Mouse (Mus musculus) right cerebral cortex, postnatal 25 days (tissue): Measurements from ENCODE around the gene Mt4.
"Not testable (repeated sequence)": the region's sequence is repeated elsewhere in the genome, so short reads cannot be mapped to it uniquely, and the experiment has no call there.

Experiments
- DNase-seq: peaks from one replicate; pipeline ENCODE4 v3.0.0; 2022

Gene Mt4

DNA sequence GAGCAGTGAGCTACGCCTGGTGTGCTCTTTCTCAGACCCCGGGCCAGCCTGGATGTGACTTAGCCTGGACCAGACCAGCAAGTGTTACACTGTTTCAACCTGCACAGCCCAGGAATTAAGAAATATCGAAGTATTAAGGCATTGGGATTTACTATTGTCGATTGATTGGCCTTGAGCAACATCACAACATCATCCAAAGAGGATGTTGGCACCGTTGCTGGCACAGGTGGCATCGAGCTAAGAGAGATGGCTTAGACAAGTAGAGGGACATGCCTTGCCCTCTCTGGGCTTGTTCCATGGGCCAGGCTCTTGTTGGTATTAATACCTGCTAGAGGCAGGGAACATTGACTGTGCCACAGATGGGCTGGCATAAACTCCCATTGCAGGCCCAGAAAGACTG is 1.4 kb upstream of the Mt4 start:
- no peak for DNase-seq

DNA sequence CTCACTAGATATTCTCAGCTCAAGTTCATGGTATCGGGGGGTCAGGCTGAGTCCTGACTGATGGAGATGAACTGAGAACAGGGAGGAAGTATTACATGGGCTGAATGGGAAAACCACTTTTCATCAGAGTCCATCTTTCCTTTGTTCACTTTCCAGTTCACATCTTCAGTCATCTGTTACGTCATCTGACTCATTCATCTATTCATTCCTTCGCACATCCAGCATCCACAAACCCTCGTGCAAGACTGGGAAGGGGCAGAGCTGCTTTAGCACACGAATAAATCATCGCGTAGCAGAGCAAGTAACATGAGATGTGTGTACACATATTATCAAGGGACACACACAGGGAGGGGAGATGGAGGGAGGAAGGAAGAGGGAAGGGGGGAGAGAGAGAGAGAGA is 805 bp upstream of the Mt4 start:
- DNase-seq = no peak

DNA sequence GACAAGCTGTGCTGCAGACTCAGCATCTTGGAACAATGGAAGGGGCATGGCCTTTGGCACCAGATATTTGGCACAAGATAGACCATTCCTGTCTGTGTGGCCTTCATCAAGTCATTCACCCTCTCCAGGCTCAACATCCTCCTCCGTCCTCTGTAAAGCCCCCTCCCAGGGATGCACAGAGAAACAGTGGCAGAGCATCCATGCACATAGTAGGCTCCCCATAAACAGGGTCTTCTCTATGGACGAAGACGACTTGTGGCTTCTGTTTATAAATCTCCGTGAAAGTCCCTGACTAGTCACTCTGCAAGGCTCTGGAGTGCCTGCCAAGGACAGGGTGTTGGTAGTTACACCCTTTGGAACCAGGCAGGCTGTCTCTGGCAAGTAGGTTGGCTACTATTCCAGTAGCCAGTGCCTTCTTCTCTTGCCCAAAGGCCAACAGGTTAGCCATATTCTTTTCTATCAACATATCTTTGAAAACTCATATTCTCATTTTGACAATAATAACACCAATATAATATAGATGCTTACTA is 3.3 kb downstream of the Mt4 start:
- DNase-seq = no peak

DNA sequence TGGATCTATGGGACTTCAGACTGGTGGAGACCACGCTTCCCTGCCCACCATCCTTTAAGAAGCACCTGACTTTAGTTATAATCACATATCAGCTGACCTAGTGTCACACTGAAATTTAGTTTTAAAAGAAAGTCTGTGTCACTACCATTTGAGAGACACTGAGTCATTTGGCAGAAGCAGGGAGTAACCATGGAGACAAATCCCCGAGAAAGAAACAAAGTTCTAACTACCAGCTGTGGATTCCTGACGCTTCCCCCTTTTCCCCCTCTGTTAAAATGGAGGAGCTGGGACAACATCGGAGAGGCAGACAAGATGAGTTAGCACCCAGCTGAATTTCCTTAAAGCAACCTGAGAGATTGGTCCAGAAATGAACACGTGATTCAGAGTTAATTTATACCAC is 11.2 kb downstream of the Mt4 start:
- DNase-seq = no peak

DNA sequence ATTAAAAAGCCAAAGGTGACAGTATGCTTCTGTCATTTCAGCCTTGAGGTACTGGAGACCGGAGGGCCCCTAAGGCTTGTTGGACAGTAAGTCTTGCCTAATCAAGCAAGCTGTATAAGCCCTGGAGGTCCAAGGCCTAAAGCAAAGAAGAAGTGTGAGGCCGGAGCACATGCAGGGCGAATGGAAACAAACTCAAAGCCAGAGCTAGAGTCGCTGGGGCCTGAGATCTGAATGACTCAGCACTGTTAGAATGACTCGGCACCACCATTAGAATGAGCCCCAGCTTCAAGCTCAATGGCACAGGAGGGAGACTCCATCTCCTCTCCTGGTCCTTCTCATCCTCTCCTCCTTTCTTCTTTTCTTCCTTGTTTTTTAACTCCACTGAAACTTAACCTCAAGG is 13.9 kb downstream of the Mt4 start:
- no peak for DNase-seq

DNA sequence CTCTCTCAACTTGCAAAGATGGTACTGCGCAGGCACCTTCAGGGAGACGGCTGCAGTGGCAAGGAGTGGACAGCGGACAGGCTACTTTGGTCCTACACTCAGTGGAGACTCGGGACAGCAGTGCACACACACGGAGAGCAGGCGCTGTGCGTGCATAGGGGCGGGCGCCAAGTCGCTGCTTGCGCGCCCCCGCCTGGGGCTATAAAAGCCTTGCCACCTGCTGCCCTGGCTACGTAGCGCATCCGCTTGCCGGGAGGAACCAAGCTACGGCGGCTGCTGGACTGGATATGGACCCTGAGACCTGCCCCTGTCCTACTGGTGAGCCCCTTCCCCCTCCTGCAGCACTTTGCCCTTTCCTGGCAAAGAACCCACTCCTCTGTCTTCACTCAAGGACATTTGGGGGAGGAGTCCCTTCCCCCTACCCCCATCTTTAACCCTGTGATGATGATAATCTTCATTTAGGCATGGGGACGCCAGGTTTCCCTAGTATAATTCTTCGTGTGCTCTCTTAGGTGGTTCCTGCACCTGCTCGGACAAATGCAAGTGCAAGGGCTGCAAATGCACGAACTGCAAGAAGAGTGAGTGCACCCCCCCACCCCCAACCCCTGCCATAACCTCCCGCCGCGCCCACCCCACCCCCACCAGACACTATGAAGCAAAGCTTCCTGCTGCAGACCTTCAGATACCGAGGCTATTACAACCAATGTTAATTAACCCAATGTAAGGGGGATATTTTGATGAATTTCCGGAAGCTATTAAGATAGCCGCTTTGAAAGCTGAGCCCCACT is 15.7 kb downstream of the Mt4 start, which contains the start of gene Mt3:
Gene Mt3, plus strand, starts transcription at position 95 of the 788 bp plus-strand sequence.
- peak; percentile 88 for DNase-seq

DNA sequence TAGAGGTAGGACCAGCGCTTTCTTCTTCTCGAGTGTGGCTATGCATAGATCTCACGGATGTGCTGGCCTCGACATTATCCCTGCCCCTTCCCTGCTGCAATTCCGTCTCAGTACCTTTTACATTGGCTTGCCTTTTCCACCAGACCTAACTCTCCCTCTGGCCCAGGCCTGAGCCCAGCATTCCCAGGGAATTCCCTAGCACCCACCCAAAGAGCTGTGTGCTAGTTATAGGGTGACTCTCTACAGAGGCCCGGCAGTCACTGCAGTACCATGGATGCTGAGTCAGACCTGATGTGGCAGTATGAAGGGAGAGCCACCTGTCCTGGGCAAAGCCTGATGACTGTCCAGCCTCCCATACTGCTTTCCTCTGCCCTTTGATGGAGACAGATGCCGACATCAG is 16.5 kb downstream of the Mt4 start:
- peak; percentile 43 for DNase-seq

DNA sequence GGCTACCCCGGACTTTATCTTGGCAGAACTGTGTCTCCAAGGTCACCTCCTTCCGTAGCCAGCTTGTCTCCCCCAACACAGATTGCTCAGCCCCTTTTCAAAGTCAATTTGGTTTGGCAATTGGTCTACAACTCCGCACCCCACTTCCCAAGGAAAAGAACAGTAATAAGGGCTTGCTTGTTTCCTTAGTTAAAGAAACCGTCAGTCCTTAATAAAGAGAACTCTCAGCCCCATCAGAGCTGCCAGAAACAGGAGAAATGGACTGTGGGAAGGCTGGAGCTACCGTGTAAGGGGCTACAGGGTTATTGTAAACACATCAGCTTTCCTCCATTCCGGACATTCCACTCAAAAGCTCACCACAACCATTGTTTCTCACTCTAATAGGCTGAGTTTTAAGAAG is 17.5 kb downstream of the Mt4 start:
- no peak for DNase-seq

DNA sequence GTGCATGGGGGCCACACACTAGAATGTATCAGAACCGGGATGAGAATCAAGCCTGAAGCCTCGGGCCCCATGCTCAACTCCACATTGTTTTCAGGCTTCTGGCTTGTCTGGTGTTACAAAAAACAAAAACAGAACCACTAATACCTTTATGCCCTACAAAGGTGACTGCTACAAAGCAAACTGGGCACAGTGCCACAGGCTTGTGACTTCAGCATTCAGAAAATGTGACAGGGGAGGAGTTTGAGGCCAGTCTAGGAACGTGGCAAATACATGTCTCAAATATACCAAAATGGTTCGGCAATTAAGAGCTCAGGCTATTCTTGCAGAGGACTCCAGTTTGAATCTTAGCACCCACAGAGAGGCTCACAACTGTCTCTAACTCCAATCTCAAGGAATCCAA is 19.1 kb downstream of the Mt4 start:
- no peak for DNase-seq

DNA sequence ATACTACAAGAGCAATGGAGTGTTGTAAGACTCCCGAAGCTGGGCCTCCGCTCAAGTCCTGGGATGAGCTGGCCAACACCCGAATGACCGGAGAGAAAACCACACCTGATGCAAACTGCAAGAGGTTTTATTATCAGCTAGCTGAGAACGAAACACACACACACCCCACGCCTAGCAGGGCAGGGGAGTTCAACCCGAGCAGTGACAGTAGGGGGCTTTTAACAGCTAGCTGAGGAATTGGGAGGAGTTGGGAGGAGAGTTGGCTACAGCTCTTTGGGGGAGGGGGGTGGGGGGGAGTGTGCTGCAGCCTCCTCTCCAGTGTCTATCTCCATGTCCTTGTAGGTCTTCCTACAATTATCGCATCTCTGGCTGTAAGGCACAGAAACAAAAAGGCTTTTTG is 28.8 kb downstream of the Mt4 start:
- not testable (repeated sequence) for DNase-seq

DNA sequence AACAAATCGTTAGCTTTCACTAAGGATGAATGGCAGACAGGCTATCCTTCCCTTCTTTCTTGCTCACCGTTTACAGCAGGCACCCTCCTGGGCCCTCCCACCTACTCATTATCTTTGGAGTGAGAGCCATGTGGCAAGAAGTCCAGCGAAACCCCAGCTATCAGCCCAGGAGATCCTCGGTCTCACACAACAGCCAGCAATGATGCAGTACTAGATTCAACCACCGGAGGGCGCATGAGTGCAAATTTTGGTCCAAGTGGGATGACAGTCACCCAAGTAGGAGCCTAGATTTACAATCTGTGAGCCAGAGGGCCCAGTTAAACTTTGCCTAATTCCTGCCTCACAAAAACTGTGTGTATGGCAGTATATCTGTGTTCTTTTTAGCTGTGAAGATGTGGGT is 30.2 kb downstream of the Mt4 start:
- peak; percentile 87 for DNase-seq

DNA sequence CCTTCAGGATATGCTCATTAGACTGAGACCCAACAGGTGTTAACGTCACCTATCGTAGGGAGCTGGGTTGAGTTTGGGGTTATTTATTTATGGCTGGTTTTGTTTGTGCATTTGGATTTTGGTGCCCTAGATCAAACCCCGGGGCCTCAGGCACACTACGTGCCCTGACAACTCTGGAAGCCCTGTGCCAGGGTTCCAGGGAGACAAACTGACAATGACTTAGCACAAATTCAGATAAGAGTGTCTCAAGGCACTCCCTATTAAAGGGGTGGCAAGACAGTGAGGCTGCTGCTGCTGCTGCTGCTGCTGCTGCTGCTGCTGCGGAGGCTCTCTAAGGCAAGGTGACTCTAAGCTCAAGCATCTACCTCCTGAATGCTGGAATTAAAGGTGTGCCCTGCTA is 32.5 kb downstream of the Mt4 start:
- no peak for DNase-seq

DNA sequence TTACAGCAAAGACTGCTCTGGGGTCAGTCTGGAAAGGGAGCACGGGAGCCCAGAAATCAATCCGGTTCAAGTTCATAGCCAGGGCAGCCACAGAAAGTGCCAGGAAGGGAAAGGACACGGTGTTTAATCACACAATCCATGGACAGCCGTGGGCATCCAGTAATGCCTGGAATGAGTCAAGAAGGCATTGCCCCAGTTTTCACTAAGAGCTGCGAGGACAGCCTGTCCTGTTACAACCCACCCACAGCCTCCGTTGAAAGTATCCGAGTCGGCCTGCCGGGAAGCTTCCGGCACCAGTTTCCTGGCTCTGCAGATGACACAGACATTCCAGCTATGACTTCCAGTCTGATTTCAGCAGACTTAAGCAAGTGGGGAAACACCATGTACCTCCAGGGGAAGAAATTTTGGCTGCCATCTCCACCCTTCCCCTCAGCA is 34.3 kb downstream of the Mt4 start:
- DNase-seq = no peak

DNA sequence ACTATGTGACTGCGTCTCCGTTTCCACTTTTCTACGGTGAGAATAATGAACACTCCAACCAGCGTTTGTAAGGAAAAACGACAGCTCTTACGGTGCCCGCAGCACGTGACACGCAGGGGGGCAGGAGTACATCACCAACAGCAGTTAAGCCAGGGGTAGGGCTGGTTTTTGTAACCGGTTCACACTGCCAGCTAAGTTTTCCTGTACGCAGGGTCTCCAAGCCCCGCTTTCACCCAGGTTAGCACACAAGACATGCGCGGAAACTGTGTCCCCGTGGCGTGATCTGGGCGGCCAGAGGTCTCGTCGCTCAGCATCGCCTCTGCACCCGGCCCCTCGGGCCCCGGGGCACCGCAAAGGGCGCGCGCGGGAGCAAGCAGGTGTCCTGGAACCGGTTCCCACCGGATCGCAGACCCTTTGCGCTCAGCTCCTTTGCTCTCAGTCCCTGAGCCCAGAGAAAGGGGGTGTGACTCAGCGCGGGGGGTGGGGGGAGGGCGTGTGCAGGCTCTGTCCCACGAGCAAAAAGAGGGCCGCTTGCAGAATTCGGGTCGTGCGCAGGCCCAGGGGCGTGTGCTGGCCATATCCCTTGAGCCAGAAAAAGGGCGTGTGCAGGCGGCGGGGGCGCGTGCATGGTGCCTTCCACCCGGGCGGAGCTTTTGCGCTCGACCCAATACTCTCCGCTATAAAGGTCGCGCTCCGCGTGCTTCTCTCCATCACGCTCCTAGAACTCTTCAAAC is 35.2 kb downstream of the Mt4 start, which contains the start of gene Mt2:
Gene Mt2, plus strand, starts transcription at position 590 of the 734 bp plus-strand sequence.
- DNase-seq = peak; percentile 61

DNA sequence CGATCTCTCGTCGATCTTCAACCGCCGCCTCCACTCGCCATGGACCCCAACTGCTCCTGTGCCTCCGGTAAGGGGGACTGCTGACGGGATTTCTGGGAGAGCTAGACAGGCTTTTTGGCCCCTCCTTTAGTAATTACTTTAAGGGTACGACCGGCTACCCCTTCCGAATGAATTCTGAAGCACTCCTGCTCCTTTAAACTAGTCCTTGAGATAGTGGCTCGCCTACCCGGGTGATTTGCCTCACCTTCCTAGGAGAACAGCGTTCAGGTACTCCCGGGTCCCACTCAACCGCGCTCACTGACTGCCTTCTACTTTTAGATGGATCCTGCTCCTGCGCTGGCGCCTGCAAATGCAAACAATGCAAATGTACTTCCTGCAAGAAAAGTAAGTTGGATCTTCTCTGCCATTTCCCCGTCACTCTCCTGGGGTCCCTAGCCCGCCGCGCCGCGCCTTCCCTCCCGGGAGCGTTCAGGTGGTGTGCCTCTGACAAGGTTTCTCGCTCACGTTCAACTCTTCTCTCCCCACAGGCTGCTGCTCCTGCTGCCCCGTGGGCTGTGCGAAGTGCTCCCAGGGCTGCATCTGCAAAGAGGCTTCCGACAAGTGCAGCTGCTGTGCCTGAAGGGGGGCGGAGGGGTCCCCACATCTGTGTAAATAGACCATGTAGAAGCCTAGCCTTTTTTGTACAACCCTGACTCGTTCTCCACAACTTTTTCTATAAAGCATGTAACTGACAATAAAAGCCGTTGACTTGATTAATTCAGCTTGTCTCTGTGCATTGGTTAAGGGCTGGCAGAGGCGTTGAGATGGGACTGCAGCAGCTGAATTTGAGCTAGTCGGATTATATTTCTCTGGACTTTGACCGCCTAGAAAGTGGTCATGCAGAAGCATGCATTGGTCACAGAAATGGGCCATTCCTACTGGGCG is 36.1 kb downstream of the Mt4 start:
- no peak for DNase-seq

DNA sequence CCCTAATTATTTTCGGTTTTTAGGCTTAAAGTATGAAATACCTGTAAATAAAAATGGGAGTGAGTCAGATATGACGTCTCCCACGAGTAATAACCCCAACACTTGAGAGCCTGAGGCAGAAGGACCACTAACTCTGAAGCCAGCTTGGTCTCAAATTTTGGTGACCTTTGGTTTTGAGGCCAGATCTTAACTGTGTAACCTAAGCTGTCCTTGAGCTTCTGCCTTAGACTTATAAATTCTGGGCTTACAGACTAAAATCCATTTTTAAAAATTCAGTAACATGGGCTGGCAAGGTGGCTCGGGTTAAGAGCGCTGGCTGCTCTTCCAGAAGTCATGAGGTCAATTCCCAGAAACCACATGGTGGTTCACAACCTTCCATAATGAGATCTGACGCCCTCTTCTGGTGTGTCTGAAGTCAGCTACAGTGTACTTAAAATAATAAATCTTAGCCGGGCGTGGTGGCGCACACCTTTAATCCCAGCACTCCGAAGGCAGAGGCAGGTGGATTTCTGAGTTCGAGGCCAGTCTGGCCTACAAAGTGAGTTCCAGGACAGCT is 36.9 kb downstream of the Mt4 start:
- no peak for DNase-seq

DNA sequence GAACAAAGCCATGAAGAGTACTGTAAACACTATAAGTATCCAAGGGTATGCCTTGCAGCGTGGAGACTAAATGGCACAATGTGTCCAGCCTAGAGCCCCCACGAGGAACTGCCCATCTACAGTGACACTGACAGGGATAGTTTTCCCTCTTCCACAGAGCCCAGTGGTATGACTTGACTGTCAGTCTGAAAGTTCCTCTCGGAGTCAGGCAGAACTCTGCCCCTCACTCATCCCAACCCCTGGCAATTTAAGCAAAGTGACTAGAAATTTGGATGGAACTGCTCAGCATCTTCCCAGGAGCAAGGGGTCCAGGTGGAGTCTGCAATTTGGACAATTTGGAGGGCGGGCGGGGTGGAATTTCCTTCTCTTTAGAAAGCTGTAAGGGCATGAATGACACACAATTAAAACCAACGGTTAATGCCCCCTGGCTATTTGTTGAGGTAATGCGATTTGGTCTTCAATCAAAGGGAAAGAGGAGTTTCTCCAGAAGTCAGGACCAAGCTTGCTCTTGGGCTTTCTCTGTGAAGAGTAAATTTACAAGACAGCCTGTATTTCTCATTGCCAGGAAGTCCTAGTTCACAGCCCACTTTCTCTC is 37.7 kb downstream of the Mt4 start:
- DNase-seq = no peak

DNA sequence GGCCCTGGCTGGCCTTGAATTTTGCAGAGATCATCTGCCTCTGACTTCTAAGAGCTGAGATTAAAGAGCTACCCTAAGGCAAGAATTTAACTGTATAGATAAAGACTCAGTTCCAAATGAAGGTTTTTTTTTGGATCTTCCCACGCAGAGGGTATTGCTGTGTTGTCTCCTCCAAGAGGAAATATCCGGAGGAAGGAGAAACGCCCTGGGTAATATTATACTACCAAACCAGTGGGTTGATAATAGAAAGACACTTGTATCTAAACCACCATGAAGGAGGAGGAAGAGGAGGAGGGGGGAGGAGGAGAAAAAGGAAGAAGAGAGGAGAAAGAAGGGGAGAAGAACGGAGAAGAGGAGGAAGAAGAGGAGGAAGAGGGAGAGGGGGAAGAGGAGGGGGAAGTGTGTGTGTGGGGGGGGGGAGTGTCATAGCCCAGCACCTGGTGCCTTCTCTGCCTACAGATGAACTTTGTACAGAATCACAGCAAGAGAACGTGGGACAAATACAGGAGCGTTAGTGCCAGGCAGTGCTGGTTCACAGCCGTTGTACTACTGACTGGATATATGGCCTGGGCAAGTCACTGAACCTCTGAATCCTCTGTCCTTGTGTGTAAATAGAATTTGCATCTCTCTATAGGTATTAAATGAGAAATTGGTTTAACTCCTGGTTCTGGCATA is 40.9 kb downstream of the Mt4 start:
- no peak for DNase-seq

DNA sequence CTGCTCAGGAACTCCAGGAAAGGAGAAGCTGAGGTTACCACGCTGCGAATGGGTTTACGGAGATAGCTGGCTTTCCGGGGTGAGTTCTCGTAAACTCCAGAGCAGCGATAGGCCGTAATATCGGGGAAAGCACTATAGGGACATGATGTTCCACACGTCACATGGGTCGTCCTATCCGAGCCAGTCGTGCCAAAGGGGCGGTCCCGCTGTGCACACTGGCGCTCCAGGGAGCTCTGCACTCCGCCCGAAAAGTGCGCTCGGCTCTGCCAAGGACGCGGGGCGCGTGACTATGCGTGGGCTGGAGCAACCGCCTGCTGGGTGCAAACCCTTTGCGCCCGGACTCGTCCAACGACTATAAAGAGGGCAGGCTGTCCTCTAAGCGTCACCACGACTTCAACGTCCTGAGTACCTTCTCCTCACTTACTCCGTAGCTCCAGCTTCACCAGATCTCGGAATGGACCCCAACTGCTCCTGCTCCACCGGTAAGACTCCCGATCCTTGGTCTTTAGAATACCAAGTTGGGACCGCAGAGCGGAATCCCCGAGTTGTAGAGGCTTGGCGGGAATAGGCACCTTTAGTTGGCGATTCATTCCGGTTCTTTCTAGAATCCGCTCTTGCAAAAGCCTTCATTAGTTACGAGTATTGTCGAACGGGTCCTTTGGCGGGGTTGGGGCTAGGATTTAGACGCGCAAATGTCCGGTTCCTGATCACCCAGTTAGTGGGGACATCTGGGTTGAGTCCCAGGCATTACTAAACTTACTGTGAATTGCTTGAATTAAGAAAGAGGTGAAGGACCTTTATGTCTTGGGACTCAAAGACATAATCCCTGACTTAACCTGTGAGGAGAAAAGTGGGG is 42.1 kb downstream of the Mt4 start, which contains the start of gene Mt1:
Gene Mt1, plus strand, starts transcription at position 226 of the 856 bp plus-strand sequence.
- DNase-seq = peak; percentile 85
